Mouse (Mus musculus) embryonic facial prominence, embryonic 14.5 days (tissue): ENCODE data around the gene Cdr1. TPM values are rescaled to one million over a fixed set of nuclear protein-coding genes. Genes with fewer than 3 reads are reported as not detected.

Source experiments
- microRNA-seq: library from miRNA; unstranded; fragments of <30 nt; microRNA quantifications from one replicate; pipeline ENCODE4, GENCODE M21; 2016; ENCODE audit warnings: borderline number of aligned reads
- polyA plus RNA-seq: library from polyadenylated mRNA; unstranded; fragments of >200 nt; fragmentation: Nextera tagmentation; extraction: Ambion mirVana; gene quantifications from 2 replicates; pipeline ENCODE4 v1.2.1, GENCODE M21; 2014

Gene Cdr1
- polyA plus RNA-seq, 1 experiment from 2014 or later: 0.57 TPM

Small RNA genes lying within 50 kb of the gene (microRNA-seq; reads per million reads assigned to microRNA genes)
- gene Gm24396: not detected
